Mouse (Mus musculus): ENCODE data around the gene Elmo1. TPM values are rescaled to one million over a fixed set of nuclear protein-coding genes. Genes with fewer than 3 reads are reported as not detected.

The Elmo1 gene
- polyA plus RNA-seq, 1 experiment = 60.3 TPM

DNA sequence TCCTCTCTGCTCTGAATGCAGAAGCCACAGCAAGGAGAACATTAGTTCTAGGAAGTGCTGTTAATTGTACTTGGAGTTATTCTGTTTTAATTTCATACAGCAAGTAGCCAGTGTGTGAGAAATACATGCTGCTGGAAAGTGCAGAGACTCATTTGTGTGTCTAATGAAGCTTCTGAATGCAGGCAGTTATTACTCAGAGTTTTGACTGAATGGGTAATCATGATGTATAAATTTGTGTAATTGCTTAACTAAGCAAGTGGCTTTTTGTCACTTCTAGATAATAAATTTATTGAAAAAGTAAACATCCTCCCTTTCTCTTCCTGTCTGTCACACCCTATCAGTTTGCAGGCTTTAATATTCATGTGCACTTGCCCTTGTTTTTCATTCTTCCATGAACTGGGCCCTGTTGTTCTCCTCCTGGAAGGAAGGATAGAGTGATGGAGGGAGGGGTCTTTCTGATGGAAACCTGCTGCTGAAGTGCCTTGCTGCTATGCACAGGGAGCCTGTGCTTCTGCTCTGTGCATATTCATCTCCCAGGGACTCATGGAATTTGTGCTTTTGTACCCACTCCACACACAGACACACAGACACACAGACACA, 159.8 kb downstream of the Elmo1 start:
- DNase-seq (ENCODE audit: extremely low spot score in 1 of 2, low spot score in 1 of 2) = no peak

- DNase-seq (ENCODE audit: extremely low spot score in 1 of 2, low spot score in 1 of 2) = no peak
These were observed 164.5 kb downstream of the Elmo1 start for GRCm38 (mm10) chr13:20254911-20255310.

GRCm38 (mm10) chr13:20255380-20255779, 165.0 kb downstream of the Elmo1 start:
- no peak for DNase-seq (ENCODE audit: extremely low spot score in 1 of 2, low spot score in 1 of 2)

DNA sequence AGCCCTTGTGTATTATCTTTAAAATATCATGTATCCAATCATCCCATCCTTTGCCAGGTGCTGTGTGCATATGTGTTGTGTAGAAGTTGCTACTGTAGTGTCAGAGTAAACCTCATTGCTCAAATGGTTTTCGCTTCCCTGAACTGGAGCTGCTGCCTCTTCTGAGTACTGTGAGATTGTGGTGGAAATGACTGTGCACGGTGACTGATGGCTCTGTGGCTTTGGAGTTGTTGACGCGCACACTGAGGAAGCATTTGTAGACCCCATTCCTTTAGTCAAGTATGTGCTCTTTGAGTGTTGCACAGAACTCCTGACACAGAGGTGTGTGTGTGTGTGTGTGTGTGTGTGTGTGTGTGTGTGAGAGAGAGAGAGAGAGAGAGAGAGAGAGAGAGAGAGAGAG, 166.2 kb downstream of the Elmo1 start:
- DNase-seq (ENCODE audit: extremely low spot score in 1 of 2, low spot score in 1 of 2) = no peak

GRCm38 (mm10) chr13:20257562-20258525, 167.4 kb downstream of the Elmo1 start:
- no peak for DNase-seq (ENCODE audit: extremely low spot score in 1 of 2, low spot score in 1 of 2)

DNA sequence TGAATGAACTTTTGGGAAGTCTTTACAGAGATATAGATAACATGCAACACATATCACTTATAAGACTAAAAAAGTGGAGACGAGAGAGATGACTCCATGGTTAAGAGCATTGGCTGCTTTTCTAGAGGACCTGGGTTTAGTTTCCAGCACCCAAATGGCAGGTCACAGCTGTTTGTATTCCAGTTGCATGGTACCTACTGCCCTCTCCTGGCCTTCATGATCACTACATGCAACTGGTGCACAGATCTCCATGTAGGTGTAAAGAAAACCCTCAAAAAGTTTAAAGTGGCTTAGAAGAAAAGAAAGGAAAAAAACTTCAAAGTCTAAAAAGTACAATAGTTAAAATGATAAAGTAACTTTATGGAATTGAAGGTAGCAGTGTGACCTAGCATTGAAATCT, 172.8 kb downstream of the Elmo1 start:
- no peak for DNase-seq (ENCODE audit: extremely low spot score in 1 of 2, low spot score in 1 of 2)

DNA sequence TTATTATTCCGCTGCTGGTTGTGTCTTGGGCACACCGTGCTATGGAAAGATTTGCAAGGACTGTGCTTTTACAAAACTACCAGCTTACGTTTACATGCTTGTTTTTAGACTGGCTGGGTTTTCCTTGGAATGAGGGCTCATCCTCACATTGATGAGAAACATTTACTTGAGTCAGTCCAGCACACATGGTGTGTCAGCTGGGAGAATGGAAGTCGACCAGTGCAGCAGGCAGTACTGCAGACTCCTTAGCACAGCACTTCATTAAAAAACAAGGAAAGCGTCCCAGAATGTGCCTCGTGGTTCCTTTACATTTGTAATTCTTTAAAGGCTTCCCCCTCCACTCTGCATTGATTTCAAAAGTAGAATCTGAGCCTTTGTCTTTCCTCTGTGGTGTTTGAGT, 179.8 kb downstream of the Elmo1 start:
- DNase-seq (ENCODE audit: extremely low spot score in 1 of 2, low spot score in 1 of 2) = no peak

GRCm38 (mm10) chr13:20271799-20272198, 181.4 kb downstream of the Elmo1 start:
- peak in 1 of 2 experiments; percentile 69 for DNase-seq (ENCODE audit: extremely low spot score in 1 of 2, low spot score in 1 of 2)

- peak in 1 of 2 experiments; percentile 27 for DNase-seq (ENCODE audit: extremely low spot score in 1 of 2, low spot score in 1 of 2)
These were observed 182.2 kb downstream of the Elmo1 start for GRCm38 (mm10) chr13:20272562-20272961.

GRCm38 (mm10) chr13:20279889-20280288, 189.5 kb downstream of the Elmo1 start:
- DNase-seq (ENCODE audit: extremely low spot score in 1 of 2, low spot score in 1 of 2) = no peak

- no peak for DNase-seq (ENCODE audit: extremely low spot score in 1 of 2, low spot score in 1 of 2)
These were observed 193.5 kb downstream of the Elmo1 start for GRCm38 (mm10) chr13:20283891-20284290.

- no peak for DNase-seq (ENCODE audit: extremely low spot score in 1 of 2, low spot score in 1 of 2)
These were observed 196.3 kb downstream of the Elmo1 start for GRCm38 (mm10) chr13:20286680-20287079.

DNA sequence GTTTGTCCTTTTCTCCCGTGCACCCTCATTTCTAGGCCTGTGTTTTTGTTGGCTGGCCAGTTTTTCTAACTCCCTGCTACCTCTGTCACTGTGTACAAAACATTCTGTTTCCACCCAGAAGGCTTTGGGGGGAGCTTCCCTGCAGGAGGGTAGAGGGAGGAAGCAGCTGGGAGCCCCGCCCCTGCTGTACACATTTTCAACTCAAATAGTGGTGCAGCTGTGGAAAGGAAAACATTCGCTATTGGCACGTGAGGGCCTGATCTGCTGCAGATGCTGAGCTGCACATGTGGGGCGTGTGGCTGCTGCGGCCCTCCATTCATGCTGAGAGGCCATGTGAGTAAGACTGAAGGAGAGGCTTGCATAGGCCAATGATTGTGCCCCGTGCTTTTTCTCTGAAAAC, 198.0 kb downstream of the Elmo1 start:
- DNase-seq (ENCODE audit: extremely low spot score in 1 of 2, low spot score in 1 of 2) = no peak

DNA sequence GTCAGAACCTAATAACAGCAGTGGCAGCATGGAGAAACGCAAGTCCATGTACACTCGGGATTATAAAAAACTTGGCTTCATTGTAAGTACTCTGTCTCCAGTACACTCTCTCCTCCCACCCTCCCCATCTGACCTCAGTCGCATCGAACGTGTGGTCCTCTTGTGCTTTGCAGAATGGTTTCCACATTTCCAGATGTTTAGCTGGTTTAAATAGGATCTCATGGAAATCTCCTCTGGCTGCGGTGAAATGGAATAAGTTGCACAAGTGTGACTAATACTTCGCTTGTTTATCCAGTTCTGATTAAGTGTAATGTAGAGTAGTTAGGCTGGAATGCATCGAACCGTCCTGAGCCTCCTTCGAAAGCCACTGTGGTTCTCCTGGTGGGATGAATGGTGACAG, 200.0 kb downstream of the Elmo1 start:
- no peak for DNase-seq (ENCODE audit: extremely low spot score in 1 of 2, low spot score in 1 of 2)

GRCm38 (mm10) chr13:20292348-20292747, 202.0 kb downstream of the Elmo1 start:
- peak in 1 of 2 experiments; percentile 63 for DNase-seq (ENCODE audit: extremely low spot score in 1 of 2, low spot score in 1 of 2)

DNA sequence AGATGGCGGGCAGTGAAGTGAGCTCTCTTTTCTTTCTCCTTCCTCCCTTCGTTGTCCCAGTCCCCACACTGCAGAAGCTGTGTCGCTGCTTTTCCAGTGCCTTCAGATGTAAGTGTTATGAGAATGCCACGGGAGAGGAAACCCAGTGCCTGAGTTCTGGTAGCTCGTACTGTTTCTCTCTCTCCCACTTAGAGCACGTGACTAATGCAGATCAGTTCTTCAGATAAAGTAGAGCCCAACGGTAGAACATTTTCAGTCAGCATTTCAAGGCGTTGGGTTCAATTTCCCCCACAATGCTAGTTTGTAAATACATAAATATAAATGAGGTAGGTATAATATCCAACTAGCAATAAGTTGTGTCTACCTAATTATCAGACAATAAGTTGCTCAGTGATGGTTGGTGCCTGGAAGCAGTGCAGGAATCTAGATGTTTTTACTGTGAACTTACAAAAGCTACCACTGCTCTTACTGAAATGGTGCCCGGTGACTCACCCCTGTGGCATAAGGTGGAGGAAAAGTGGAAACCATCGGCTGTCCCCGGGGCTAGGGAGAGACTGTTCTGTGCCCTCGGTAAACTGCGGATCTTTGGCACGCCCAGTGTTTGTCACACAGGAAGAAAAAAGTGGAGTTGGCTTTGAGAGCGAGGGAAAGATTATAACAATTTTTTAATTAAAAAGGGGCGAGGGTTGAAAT, 205.0 kb downstream of the Elmo1 start:
- DNase-seq (ENCODE audit: extremely low spot score in 1 of 2, low spot score in 1 of 2) = no peak

DNA sequence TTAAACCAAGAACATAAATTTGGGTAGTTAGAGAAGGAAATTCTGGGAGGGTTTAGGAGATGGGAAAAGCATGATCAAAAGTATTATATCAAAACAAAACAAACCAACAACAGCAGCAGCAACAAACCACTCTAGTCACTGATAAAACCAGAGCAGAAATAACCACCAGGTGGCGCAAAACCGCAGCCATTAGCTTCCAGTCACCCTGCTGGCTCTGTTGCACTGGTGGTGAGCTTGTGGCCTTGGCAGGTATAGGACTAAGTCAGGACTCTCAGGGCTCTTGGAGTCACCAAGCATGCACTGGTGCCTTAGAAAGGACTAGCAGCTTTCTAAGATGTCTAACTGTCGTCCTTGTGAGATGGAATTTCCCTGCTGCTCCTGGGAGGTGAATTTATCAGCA, 207.4 kb downstream of the Elmo1 start:
- DNase-seq (ENCODE audit: extremely low spot score in 1 of 2, low spot score in 1 of 2) = peak in 1 of 2 experiments; percentile 85

- peak in 1 of 2 experiments; percentile 77 for DNase-seq (ENCODE audit: extremely low spot score in 1 of 2, low spot score in 1 of 2)
These were observed 209.0 kb downstream of the Elmo1 start for GRCm38 (mm10) chr13:20299424-20299823.

DNA sequence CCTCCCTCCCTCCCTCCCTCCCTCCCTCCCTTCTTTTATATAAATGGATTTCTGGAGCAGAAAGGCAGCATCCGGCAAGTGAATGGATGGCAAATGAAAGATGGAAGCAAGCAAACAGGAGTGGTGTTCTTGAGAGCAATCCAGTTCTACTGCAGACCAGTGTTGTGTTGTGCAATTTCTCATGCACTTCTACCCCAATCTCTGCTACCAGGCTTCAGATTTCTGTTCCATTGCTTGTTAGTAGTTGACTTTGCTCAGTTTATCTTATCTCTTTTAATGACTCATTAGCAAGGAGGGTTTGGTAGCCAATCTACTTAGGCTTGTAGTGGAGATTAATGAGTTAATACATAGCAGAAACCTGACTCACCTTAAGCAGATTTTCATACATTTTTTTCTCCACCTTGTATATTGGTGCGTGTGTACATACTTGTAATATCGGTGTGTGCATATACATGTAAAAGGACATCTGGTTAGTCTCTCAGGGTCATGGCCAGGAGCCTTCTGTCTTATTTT, 209.7 kb downstream of the Elmo1 start:
- no peak for DNase-seq (ENCODE audit: extremely low spot score in 1 of 2, low spot score in 1 of 2)

DNA sequence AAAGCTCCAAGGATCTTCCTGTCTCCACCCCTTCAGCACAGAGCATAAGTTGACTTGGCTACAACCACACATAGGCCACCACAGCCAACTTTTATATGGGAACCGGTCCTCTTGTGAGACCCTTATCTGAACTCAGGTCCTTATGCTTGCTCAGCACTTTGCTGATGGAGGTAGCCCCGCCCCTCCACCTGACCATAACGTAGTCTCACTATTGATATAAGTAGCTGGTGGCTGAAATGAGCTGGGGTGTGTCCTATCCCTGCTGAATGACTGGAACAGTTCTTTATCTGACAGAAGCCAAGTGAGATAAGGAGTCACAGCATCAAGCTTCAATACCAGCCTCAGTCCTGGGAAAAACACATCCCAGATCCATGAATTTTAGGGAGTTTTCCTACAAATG, 210.2 kb downstream of the Elmo1 start:
- DNase-seq (ENCODE audit: extremely low spot score in 1 of 2, low spot score in 1 of 2) = no peak

GRCm38 (mm10) chr13:20301760-20302159, 211.4 kb downstream of the Elmo1 start:
- no peak for DNase-seq (ENCODE audit: extremely low spot score in 1 of 2, low spot score in 1 of 2)
